9 mouse cellular contexts compared by ENCODE assay signal in genomic region chr9:72449841-72450240, GRCm38 (mm10). TPM values are rescaled to one million over a fixed set of nuclear protein-coding genes. Genes with fewer than 3 reads are reported as not detected.
A peak's percentile ranks its signal among the peaks of the same experiment; 100 is the strongest.
DNase-seq lines count a peak whose midpoint lies in the region; ATAC-seq and TF ChIP-seq lines count a peak whose summit lies in the region.
"Had no signal": no experiment of that assay in that cellular context is flagged by ENCODE, and none has a peak within 500 bp of the region (broad histone marks: within the 10 kb centered on the region; RNA-seq: fewer than 3 reads in every experiment).

No protein-coding gene starts in this region.

- WGBS in limb, embryonic 14.5 days: 82% methylated on average over 2 of the region's 2 CpGs
- 98% methylated on average over 2 of the region's 2 CpGs for WGBS in limb, embryonic 10.5 days
- 73% methylated on average over 2 of the region's 2 CpGs for WGBS in liver, postnatal 0 days (ENCODE audit: insufficient replicate concordance)
- 94% methylated on average over 2 of the region's 2 CpGs for WGBS in forebrain, embryonic 10.5 days
- WGBS in hindbrain, embryonic 16.5 days: 82% methylated on average over 2 of the region's 2 CpGs

- H3K4me2 ChIP-seq in limb, embryonic 14.5 days (replicated peaks; ENCODE audit: low read depth, low read length, severe bottlenecking): 0 out of 2 replicates have a peak overlapping the region, but pooled peaks have one; percentile 2
- peak overlapping the region; percentile 69 for H3K4me2 ChIP-seq in liver, postnatal 0 days (ENCODE audit: low read depth, low read length)
- H3K4me2 ChIP-seq in hindbrain, embryonic 16.5 days (ENCODE audit: low read length): no peak overlapping the region
- H3K4me2 ChIP-seq: hindbrain, embryonic 15.5 days had no signal

- no peak overlapping the region for H3K9ac ChIP-seq in limb, embryonic 14.5 days (ENCODE audit: low read depth, low read length, severe bottlenecking)
- H3K9ac ChIP-seq in liver, postnatal 0 days (replicated peaks): peak overlapping the region; percentile 55
- H3K9ac ChIP-seq in hindbrain, embryonic 16.5 days (ENCODE audit: low read depth, low read length): no peak overlapping the region
- H3K9ac ChIP-seq: hindbrain, embryonic 15.5 days had no signal

- H3K9me3 ChIP-seq in limb, embryonic 14.5 days (ENCODE audit: control insufficient read depth, low read length): no peaks in the 10 kb centered on the region
- H3K9me3 ChIP-seq in limb, embryonic 10.5 days (replicated peaks): no peaks in the 10 kb centered on the region
- H3K9me3 ChIP-seq in liver, postnatal 0 days (ENCODE audit: low read length): no peaks in the 10 kb centered on the region
- H3K9me3 ChIP-seq in forebrain, embryonic 10.5 days: no peaks in the 10 kb centered on the region
- no peaks in the 10 kb centered on the region for H3K9me3 ChIP-seq in hindbrain, embryonic 16.5 days (ENCODE audit: control insufficient read depth, low read length)
- H3K9me3 ChIP-seq: hindbrain, embryonic 15.5 days had no signal

- TF ChIP-seq POLR2A in limb, embryonic 14.5 days (IDR thresholded peaks at IDR 0.05; ENCODE audit: borderline replicate concordance, extremely low read depth, insufficient read depth, insufficient read length): no peak

- no peak for DNase-seq in frontal cortex, postnatal 25 days (ENCODE audit: low spot score in 2 of 2)
- DNase-seq in limb, embryonic 14.5 days (ENCODE audit: low spot score): no peak
- no peak for DNase-seq in limb, embryonic 10.5 days (ENCODE audit: low spot score)
- no peak for DNase-seq in liver, postnatal 0 days
- no peak for DNase-seq in forebrain, embryonic 10.5 days (ENCODE audit: extremely low spot score, low spot score)

- ATAC-seq in frontal cortex, adult (ENCODE audit: low TSS enrichment): peak; percentile 28; the same call in 1 of the 2 replicates
- ATAC-seq in limb, embryonic 14.5 days (ENCODE audit: low FRiP score, low read depth): no peak
- no peak; the same call in 1 of the 2 replicates for ATAC-seq in liver, postnatal 0 days
- ATAC-seq in hindbrain, embryonic 16.5 days: no peak

- H3K4me1 ChIP-seq in limb, embryonic 14.5 days (ENCODE audit: control insufficient read depth, insufficient read depth, low read length): no peaks in the 10 kb centered on the region
- H3K4me1 ChIP-seq in limb, embryonic 10.5 days: no peaks in the 10 kb centered on the region
- 0 out of 2 replicates have a peak, but pooled peaks cover 3% of the 10 kb centered on the region for H3K4me1 ChIP-seq in brown adipose tissue, adult 24 weeks (ENCODE audit: control insufficient read depth, insufficient read depth, insufficient read length, low read length)
- peaks cover 12% of the 10 kb centered on the region; the same call in 1 of the 2 replicates for H3K4me1 ChIP-seq in liver, postnatal 0 days (ENCODE audit: insufficient read depth)
- H3K4me1 ChIP-seq in forebrain, embryonic 10.5 days: no peaks in the 10 kb centered on the region
- H3K4me1 ChIP-seq in hindbrain, embryonic 16.5 days (ENCODE audit: control insufficient read depth, insufficient read depth, low read depth, low read length): no peaks in the 10 kb centered on the region
- H3K4me1 ChIP-seq: hindbrain, embryonic 15.5 days had no signal

- no peak overlapping the region for H3K27ac ChIP-seq in limb, embryonic 14.5 days (replicated peaks; ENCODE audit: low read depth, low read length)
- no peak overlapping the region for H3K27ac ChIP-seq in limb, embryonic 10.5 days
- peak overlapping the region; percentile 16; the same call in 1 of the 2 replicates for H3K27ac ChIP-seq in brown adipose tissue, adult 24 weeks (replicated peaks; ENCODE audit: low read depth, low read length)
- peak overlapping the region; percentile 75 for H3K27ac ChIP-seq in liver, postnatal 0 days (ENCODE audit: low read depth)
- H3K27ac ChIP-seq in forebrain, embryonic 10.5 days: no peak overlapping the region
- H3K27ac ChIP-seq in hindbrain, embryonic 16.5 days (ENCODE audit: low read depth, low read length): no peak overlapping the region
- H3K27ac ChIP-seq: hindbrain, embryonic 15.5 days had no signal

- no peaks in the 10 kb centered on the region for H3K27me3 ChIP-seq in limb, embryonic 14.5 days (ENCODE audit: control insufficient read depth, insufficient read depth, low read length)
- H3K27me3 ChIP-seq in limb, embryonic 10.5 days (ENCODE audit: low read depth, poor library complexity, severe bottlenecking): no peaks in the 10 kb centered on the region
- H3K27me3 ChIP-seq in liver, postnatal 0 days (ENCODE audit: insufficient read depth, low read length): no peaks in the 10 kb centered on the region
- H3K27me3 ChIP-seq in forebrain, embryonic 10.5 days (ENCODE audit: poor library complexity, severe bottlenecking): no peaks in the 10 kb centered on the region
- no peaks in the 10 kb centered on the region for H3K27me3 ChIP-seq in hindbrain, embryonic 16.5 days (replicated peaks; ENCODE audit: control insufficient read depth, insufficient read depth, low read length)
- H3K27me3 ChIP-seq: hindbrain, embryonic 15.5 days had no signal

- no peak for TF ChIP-seq EP300 in liver, postnatal 0 days (IDR thresholded peaks at IDR 0.05; ENCODE audit: low read depth)

- TF ChIP-seq CTCF in liver, postnatal 0 days (IDR thresholded peaks at IDR 0.05; ENCODE audit: low read depth): no peak

- H3K4me3 ChIP-seq in limb, embryonic 14.5 days (replicated peaks; ENCODE audit: low read length): no peak overlapping the region
- H3K4me3 ChIP-seq in limb, embryonic 10.5 days: no peak overlapping the region
- peak overlapping the region; percentile 71 for H3K4me3 ChIP-seq in brown adipose tissue, adult 24 weeks (ENCODE audit: insufficient read depth, low read depth, low read length)
- peak overlapping the region; percentile 49 for H3K4me3 ChIP-seq in liver, postnatal 0 days (ENCODE audit: low read depth, low read length)
- H3K4me3 ChIP-seq in forebrain, embryonic 10.5 days: no peak overlapping the region
- no peak overlapping the region for H3K4me3 ChIP-seq in hindbrain, embryonic 16.5 days (ENCODE audit: low read length)
- H3K4me3 ChIP-seq: hindbrain, embryonic 15.5 days had no signal

- H3K36me3 ChIP-seq in limb, embryonic 14.5 days (ENCODE audit: control insufficient read depth, insufficient read depth, low read length): peaks cover 41% of the 10 kb centered on the region
- H3K36me3 ChIP-seq in limb, embryonic 10.5 days: peaks cover 97% of the 10 kb centered on the region
- peaks cover 36% of the 10 kb centered on the region for H3K36me3 ChIP-seq in liver, postnatal 0 days (replicated peaks; ENCODE audit: insufficient read depth, low read length)
- H3K36me3 ChIP-seq in forebrain, embryonic 10.5 days (replicated peaks): peaks cover 98% of the 10 kb centered on the region
- no peaks in the 10 kb centered on the region for H3K36me3 ChIP-seq in hindbrain, embryonic 16.5 days (ENCODE audit: control insufficient read depth, insufficient read depth, low read length)
- H3K36me3 ChIP-seq: hindbrain, embryonic 15.5 days had no signal

RNA-seq across cellular contexts. Expression of gene Mns1, which starts 12.0 kb away (rescaled TPM):
- 6.9 and 15.4 TPM in 2 replicates for polyA plus RNA-seq in limb, embryonic 14.5 days (2012; rRNA removed)
- polyA plus RNA-seq in limb, embryonic 14.5 days (2014; fragmentation: Nextera tagmentation; extraction: Ambion mirVana): 22.5 and 23.1 TPM in 2 replicates
- polyA plus RNA-seq in limb, embryonic 10.5 days (2016; fragmentation: Nextera tagmentation; extraction: Ambion mirVana): 51.7 and 54.3 TPM in 2 replicates
- polyA plus RNA-seq in brown adipose tissue, adult 24 weeks (2012; ENCODE audit: insufficient read depth, insufficient read length, missing spikeins): 0.29 TPM in 1 of 2 replicates, not detected in the other
- polyA plus RNA-seq in liver, postnatal 0 days (2015; fragmentation: Nextera tagmentation; extraction: Ambion mirVana): 36.4 and 41.9 TPM in 2 replicates
- polyA plus RNA-seq in forebrain, embryonic 10.5 days (2016; fragmentation: Nextera tagmentation; extraction: Ambion mirVana): 61.8 and 67.6 TPM in 2 replicates
- 8.6 and 9.2 TPM in 2 replicates for polyA plus RNA-seq in hindbrain, embryonic 16.5 days (2015; fragmentation: Nextera tagmentation; extraction: Ambion mirVana)

RNA-seq across cellular contexts. Expression of gene Tex9, which starts 42.2 kb away (rescaled TPM):
- polyA plus RNA-seq in limb, embryonic 14.5 days (2012; rRNA removed): 15.6 and 26.0 TPM in 2 replicates
- 24.0 and 26.5 TPM in 2 replicates for polyA plus RNA-seq in limb, embryonic 14.5 days (2014; fragmentation: Nextera tagmentation; extraction: Ambion mirVana)
- 47.0 and 55.4 TPM in 2 replicates for polyA plus RNA-seq in limb, embryonic 10.5 days (2016; fragmentation: Nextera tagmentation; extraction: Ambion mirVana)
- polyA plus RNA-seq in brown adipose tissue, adult 24 weeks (2012; ENCODE audit: insufficient read depth, insufficient read length, missing spikeins): 1.5 and 2.3 TPM in 2 replicates
- polyA plus RNA-seq in liver, postnatal 0 days (2015; fragmentation: Nextera tagmentation; extraction: Ambion mirVana): 4.1 and 4.9 TPM in 2 replicates
- polyA plus RNA-seq in forebrain, embryonic 10.5 days (2016; fragmentation: Nextera tagmentation; extraction: Ambion mirVana): 75.5 and 89.5 TPM in 2 replicates
- polyA plus RNA-seq in hindbrain, embryonic 16.5 days (2015; fragmentation: Nextera tagmentation; extraction: Ambion mirVana): 32.0 and 34.6 TPM in 2 replicates

Comparison
In these comparisons a context has a peak if more than half of its experiments do, and no peak if none do; other contexts are left out.
1. H3K27ac ChIP-seq: peak in brown adipose tissue, adult 24 weeks (single experiment) and liver, postnatal 0 days (single experiment); none in limb, embryonic 14.5 days (single experiment), limb, embryonic 10.5 days (single experiment), forebrain, embryonic 10.5 days (single experiment) and hindbrain, embryonic 16.5 days (single experiment).
2. H3K4me3 ChIP-seq: peak in brown adipose tissue, adult 24 weeks (single experiment) and liver, postnatal 0 days (single experiment); none in limb, embryonic 14.5 days (single experiment), limb, embryonic 10.5 days (single experiment), forebrain, embryonic 10.5 days (single experiment) and hindbrain, embryonic 16.5 days (single experiment).